Mouse (Mus musculus) megakaryocyte-erythroid progenitor cell, adult 5 weeks (primary cell): ENCODE data around the gene Sdk2. TPM values are rescaled to one million over a fixed set of nuclear protein-coding genes. Genes with fewer than 3 reads are reported as not detected.

Experiments used
- polyA plus RNA-seq: library from polyadenylated mRNA; stranded (reverse); fragments of >175 nt; gene quantifications from 2 replicates; pipeline ENCODE4 v1.2.3, GENCODE M21; 2012

Gene Sdk2
- polyA plus RNA-seq = 0.01 and 0.02 TPM in 2 replicates

GRCm38 (mm10) chr11:114066951-114067762 is at the start of gene Sdk2:
Gene Sdk2, minus strand, starts transcription at chr11:114067046.

GRCm38 (mm10) chr11:113751484-113752084 is 315.3 kb downstream of the Sdk2 start, which contains the start of gene Cdc42ep4:
Gene Cdc42ep4, minus strand, starts transcription at chr11:113751881.

